Mouse (Mus musculus) layer of hippocampus, postnatal 14 days (tissue): Measurements from ENCODE around the gene Trappc3. TPM values are rescaled to one million over a fixed set of nuclear protein-coding genes. Genes with fewer than 3 reads are reported as not detected.

Experiments
- DNase-seq, 2 experiments: peaks; one replicate each; pipeline ENCODE4 v3.0.0; 2021 to 2022; ENCODE audit warnings: low spot score in 2 of 2, mixed read lengths in 1 of 2
- total RNA-seq, 2 experiments: library from RNA; stranded (reverse); gene quantifications; 2 replicates each; pipeline ENCODE4 v1.2.3; 2021

Gene Trappc3
- total RNA-seq, 2 experiments from 2014 or later = 83.9 to 88.2 TPM

GRCm38 (mm10) chr4:126309922-126310309 is 47.8 kb downstream of the Trappc3 start:
- DNase-seq = peak; percentile 83 to 91

DNA sequence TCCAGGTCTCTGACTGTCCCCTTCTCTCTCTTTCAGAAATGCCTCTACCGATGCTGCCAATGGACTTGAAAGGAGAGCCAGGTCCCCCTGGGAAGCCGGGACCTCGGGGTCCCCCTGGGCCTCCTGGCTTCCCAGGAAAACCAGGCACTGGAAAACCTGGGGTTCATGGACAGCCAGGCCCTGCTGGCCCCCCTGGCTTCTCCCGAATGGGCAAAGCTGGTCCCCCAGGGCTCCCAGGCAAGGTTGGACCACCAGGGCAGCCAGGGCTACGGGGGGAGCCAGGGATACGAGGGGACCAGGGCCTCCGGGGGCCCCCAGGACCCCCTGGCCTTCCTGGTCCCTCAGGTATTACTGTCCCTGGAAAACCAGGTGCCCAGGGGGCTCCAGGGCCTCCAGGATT is 48.2 kb downstream of the Trappc3 start:
- DNase-seq = no peak

DNA sequence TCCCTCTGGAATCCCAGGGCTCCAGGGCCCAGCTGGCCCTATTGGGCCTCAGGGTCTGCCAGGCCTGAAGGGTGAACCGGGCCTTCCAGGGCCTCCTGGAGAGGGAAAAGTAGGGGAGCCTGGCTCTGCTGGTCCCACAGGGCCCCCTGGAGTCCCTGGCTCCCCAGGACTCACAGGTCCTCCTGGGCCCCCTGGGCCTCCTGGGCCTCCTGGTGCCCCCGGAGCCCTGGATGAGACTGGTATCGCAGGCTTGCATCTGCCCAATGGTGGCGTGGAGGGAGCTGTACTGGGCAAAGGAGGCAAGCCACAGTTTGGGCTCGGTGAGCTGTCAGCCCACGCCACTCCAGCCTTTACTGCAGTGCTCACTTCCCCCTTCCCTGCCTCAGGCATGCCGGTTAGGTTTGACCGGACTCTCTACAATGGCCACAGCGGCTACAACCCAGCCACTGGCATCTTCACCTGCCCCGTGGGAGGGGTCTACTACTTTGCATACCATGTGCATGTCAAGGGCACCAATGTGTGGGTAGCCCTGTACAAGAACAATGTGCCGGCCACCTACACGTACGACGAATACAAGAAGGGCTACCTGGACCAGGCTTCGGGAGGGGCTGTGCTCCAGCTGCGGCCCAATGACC is 49.6 kb downstream of the Trappc3 start:
- DNase-seq = no peak

GRCm38 (mm10) chr4:126313202-126313601 is 51.1 kb downstream of the Trappc3 start:
- no peak for DNase-seq

- no peak for DNase-seq
These were observed 52.3 kb downstream of the Trappc3 start for GRCm38 (mm10) chr4:126314393-126314792.

GRCm38 (mm10) chr4:126315931-126316330 is 53.8 kb downstream of the Trappc3 start:
- peak; percentile 28 to 31 for DNase-seq

DNA sequence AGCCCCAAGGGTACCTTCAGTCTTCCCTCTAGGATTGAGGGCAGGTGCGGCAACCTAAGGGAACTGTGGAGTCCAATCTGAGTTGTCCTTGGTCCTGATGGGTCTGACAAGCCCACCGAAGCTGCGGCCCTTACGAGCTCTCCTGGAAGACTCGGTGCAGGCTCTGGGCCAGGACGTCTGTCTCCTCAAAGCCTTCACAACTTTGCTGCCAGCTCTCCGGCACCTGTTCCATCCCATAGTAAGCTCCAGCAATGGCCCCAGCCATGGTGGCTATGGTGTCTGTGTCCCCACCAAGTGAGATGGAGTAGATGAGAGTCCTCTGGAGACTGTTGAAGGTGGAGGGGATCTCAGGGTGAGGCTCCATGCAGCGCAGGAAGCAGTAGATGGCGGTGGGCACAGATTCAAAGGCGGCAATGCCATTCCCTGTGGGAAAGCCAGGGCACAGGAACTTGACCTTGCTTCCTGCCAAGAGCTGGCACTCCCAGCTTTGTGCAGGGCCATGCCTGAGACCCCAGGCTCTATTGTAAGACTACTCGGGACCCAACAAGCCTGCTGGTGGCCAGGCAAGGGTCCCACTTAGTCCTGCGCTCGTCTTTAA is 54.4 kb downstream of the Trappc3 start:
- DNase-seq = no peak

DNA sequence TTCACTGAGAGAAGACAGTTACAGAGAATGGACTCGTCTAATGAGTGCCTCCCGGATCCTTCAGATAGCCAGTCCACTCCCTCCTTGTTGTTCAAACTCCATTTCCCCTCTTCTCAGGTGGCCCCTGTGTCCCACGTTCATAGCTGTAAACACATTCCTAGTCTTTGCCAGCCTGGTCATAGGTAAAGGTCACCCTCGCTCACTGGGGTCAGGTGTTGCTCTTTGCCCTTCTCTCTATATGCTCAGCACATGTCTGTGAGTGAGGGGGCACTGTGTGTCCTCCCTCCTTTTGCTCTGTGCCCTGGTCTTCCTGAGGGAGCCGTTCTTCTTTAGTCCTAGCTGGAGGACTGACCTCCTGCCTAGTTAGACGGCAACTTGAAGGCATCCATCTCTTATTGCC is 57.7 kb downstream of the Trappc3 start:
- DNase-seq = no peak

GRCm38 (mm10) chr4:126321111-126321853 is 59.2 kb downstream of the Trappc3 start, which contains the start of gene Adprhl2:
TSS of gene Adprhl2 (minus strand) at chr4:126321703.
- DNase-seq = peak; percentile 99

GRCm38 (mm10) chr4:126321854-126322511 is 59.9 kb downstream of the Trappc3 start:
- no peak for DNase-seq

DNA sequence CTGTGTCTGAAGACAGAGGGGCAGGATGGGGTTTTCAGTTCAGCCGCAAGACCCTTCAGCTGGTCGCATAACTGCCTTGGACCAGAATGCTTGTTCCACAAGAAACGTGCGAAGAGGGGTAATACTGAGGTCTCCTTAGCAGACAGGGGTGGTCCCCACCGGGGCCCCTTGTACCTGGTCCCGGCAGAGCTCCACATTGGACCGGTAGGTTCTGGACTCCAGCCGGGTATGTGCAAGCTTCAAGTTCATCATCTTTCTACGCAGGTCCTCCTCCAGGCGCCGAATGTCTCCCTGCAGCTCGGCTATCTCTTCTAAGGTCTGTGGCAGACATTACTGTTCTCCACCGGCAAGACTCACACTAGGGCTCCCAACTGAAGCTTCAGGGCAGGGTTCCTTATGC is 60.5 kb downstream of the Trappc3 start:
- no peak for DNase-seq

GRCm38 (mm10) chr4:126324861-126325260 is 62.7 kb downstream of the Trappc3 start:
- no peak for DNase-seq

DNA sequence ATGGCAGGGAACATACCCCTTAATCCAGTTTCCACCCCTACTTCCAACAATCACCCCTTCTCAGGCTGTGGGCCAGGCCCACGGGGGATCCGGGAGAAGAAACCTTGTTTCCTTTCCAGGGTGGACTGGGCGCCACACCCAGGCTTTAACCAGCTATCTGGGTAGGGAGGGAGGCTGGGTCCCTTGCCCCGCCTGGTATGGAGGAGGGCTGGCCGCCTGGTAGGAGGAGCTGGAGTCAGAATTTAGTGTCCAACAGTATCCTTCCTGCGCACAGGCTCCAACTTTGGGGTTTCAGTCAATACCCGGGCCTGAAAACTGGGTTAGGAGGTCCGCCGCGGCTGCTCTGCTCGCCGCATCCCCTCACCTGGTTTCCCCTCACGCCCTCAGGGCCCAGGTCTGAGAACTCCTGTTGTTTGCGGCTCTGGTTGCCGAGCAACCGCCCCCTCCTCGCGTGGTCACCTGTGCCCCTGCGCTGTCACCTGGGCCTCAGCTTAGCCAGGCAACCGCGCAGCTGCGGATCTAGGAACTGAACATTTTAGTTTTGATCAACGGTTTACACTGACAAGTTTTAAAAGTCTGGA is 63.2 kb downstream of the Trappc3 start, which contains the start of gene Tekt2:
TSS of gene Tekt2 (minus strand) at position 408 of the 581 bp plus-strand sequence.
- DNase-seq = no peak

Other genes with a start within 250 kb of the Trappc3 start
- gene Csf3r, start 237.8 kb upstream of the Trappc3 start, total RNA-seq = 1 to 10 TPM; 3.3 to 4.2 TPM
- 10 to 100 TPM; 46.6 to 47.9 TPM for gene Mrps15, start 215.4 kb upstream of the Trappc3 start, total RNA-seq
- 10 to 100 TPM; 45.5 to 49.0 TPM for gene Oscp1, start 203.8 kb upstream of the Trappc3 start, total RNA-seq
- gene Lsm10, start 165.7 kb upstream of the Trappc3 start, total RNA-seq = 10 to 100 TPM; 12.9 to 13.1 TPM
- gene Stk40, start 158.4 kb upstream of the Trappc3 start, total RNA-seq = 10 to 100 TPM; 20.8 to 21.3 TPM
- 1 to 10 TPM; 6.5 to 6.7 TPM for gene Eva1b, start 114.6 kb upstream of the Trappc3 start, total RNA-seq
- gene Sh3d21, start 98.8 kb upstream of the Trappc3 start, total RNA-seq = 1 to 10 TPM; 1.2 to 1.8 TPM
- gene Thrap3, start 59.6 kb upstream of the Trappc3 start, total RNA-seq = 100 to 1,000 TPM; 142 to 149 TPM
- 100 to 1,000 TPM; 222 to 233 TPM for gene Map7d1, start 6.0 kb upstream of the Trappc3 start, total RNA-seq
- gene Col8a2, start 24.5 kb downstream of the Trappc3 start, total RNA-seq = 1 to 10 TPM; 1.9 to 8.4 TPM
- gene Adprhl2, start 59.4 kb downstream of the Trappc3 start, total RNA-seq = 10 to 100 TPM; 25.8 to 26.1 TPM
- 1 to 10 TPM; 1.9 to 2.2 TPM for gene Tekt2, start 63.4 kb downstream of the Trappc3 start, total RNA-seq
- gene Ago3, start 167.2 kb downstream of the Trappc3 start, total RNA-seq = 10 to 100 TPM; 35.7 to 37.6 TPM
- gene Ago1, start 206.3 kb downstream of the Trappc3 start, total RNA-seq = 10 to 100 TPM; 71.6 to 71.7 TPM